Mouse (Mus musculus) hindbrain, embryonic 12.5 days (tissue): ENCODE data around the gene Car6. TPM values are rescaled to one million over a fixed set of nuclear protein-coding genes. Genes with fewer than 3 reads are reported as not detected.

Source experiments
- ATAC-seq: fragments of 200-750 bp; cut with Nextera tagmentation; 2 replicates; pipeline ENCODE4 v1.8.0; 2017; ENCODE audit warnings: moderate TSS enrichment; ENCODE audit not compliant: low FRiP score
- H3K27ac ChIP-seq: fragments of 300-500 bp; sonication (generic); 2 replicates; pipeline ENCODE4 v1.5.1; 2016; ENCODE audit warnings: mild to moderate bottlenecking
- H3K27me3 ChIP-seq: fragments of 300-500 bp; sonication (generic); 2 replicates; pipeline ENCODE4 v1.6.1; 2016; ENCODE audit warnings: mild to moderate bottlenecking
- H3K36me3 ChIP-seq: fragments of 300-500 bp; sonication (generic); 2 replicates; pipeline ENCODE4 v1.6.1; 2016; ENCODE audit warnings: mild to moderate bottlenecking
- H3K4me1 ChIP-seq: fragments of 300-500 bp; sonication (generic); 2 replicates; pipeline ENCODE4 v1.6.1; 2016
- H3K4me2 ChIP-seq: fragments of 300-500 bp; sonication (generic); replicated peaks from 2 replicates; pipeline ENCODE4 v1.6.1; 2016; ENCODE audit warnings: mild to moderate bottlenecking
- H3K4me3 ChIP-seq: fragments of 300-500 bp; sonication (generic); 2 replicates; pipeline ENCODE4 v1.5.1; 2016; ENCODE audit warnings: mild to moderate bottlenecking
- H3K9ac ChIP-seq: fragments of 300-500 bp; sonication (generic); 2 replicates; pipeline ENCODE4 v1.6.1; 2016; ENCODE audit warnings: mild to moderate bottlenecking, moderate library complexity
- H3K9me3 ChIP-seq: fragments of 300-500 bp; sonication (generic); replicated peaks from 2 replicates; pipeline ENCODE4 v1.6.1; 2016; ENCODE audit warnings: mild to moderate bottlenecking
- WGBS: fragments of 180-500 bp; shearing (Covaris S2); methylation state at CpG from one replicate; pipeline ENCODE4 v1.1.7; 2016; 5-methylcytosine and 5-hydroxymethylcytosine counted together
- polyA plus RNA-seq: library from polyadenylated mRNA; unstranded; fragments of >200 nt; fragmentation: Nextera tagmentation; extraction: Ambion mirVana; gene quantifications from 2 replicates; pipeline ENCODE4 v1.2.1, GENCODE M21; 2016

Car6 gene
- polyA plus RNA-seq, 1 experiment from 2014 or later = 0.41 TPM

DNA sequence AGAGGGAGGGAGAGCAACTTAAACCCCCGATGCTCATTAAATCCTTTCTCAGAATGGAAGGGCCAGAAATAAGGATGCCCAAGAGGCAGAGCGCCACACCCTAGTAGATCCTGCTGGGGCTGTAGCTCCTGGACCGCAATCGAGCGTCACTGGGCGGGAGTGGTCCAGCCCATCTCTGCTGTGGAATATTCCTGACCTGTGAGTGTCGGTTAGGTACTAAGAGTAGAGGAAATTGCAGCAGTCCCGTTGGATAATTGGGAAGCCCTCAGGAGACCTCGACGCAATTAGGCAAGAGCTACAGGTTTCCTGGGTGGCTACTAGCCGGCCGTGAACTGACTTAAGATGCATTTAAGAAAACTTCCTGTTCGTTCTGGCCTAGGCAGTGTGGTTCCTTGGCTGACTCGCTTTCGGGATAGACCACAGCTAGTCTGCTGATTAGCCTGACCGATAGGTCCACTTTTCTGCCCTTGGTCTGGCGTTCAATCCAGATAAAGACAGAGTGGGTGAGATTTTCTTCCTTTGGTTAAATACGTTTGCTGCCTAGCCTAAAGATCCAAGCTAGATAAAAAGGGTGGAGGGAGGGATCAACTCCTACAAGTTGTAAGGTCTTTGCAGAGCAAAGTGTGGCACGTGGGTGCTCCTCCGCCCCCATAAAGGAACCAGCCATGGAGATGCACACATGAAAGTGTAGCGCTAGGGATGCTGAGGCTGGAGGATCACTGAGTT lies 36.7 kb upstream of the Car6 start:
- Histone ChIP-seq H3K27me3 (no peaks in the 10 kb centered on the region), H3K4me3 (peak overlapping the region; percentile 85), H3K36me3 (peaks cover 23% of the 10 kb centered on the region), H3K4me1 (peaks cover 51% of the 10 kb centered on the region), H3K27ac (peak overlapping the region; percentile 98), H3K9ac (peak overlapping the region; percentile 86), H3K4me2 (peak overlapping the region; percentile 80), H3K9me3 (no peaks in the 10 kb centered on the region)
- under 1% methylated on average over 21 of the region's 21 CpGs for WGBS
- ATAC-seq = peak; percentile 17; the same call in 1 of the 2 replicates

DNA sequence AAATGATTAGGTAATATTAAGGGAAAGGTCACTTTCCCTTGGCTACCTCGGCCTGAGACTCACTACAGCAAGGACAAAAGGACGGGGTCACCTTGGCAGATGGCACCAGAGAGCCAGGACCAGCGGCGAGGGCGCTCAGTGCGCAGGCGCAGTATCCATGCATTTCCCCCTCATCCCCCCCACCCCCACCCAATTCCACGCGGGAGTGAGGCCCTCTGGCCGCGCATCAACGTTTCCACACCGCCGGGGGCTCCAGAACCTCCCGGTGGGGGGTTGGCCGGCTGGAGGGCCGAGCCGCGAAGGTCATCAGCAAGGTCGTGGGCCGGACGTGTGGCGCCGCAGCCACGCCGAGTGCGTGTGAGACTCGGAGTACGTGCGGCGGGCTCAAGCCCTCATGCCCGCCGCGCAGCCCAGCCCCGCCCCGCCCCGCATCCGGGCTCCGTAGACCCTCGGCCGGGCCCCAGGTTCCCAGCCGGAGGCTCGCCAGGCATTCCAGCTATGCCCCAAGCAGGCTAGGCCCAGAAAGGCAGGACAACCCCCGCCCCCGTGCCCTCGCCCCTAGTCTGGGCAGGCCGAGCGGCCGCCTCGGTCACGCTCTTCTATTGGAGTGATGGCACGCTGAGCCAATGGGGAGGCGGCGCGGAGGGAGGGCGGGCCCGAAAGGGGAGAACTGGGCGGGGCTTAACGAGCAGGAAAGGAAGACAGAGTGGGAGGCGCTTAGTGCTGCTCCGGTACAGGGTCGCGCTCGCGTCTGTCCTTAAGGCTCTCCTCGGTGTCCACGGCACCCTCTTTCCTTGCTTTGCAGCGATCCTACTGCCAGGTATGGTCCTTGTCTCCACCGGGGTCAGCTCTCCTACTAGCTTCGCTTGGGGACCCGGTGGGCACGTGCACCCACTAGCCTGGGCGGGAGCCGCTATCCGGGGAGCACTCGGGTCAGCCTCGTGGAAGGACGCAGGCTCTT lies 35.7 kb upstream of the Car6 start, which contains the start of gene Eno1:
Gene Eno1 (plus strand): TSS at position 201 of the 961 bp plus-strand sequence.
- Histone ChIP-seq H3K27ac (peak within 1 kb of the TSS; percentile 98), H3K9ac (peak within 1 kb of the TSS; percentile 86), H3K4me3 (peak within 1 kb of the TSS; percentile 85), H3K4me1 (peaks cover 52% of the 10 kb centered on the region), H3K4me2 (peak within 1 kb of the TSS; percentile 80), H3K27me3 (peaks cover 3% of the 10 kb centered on the region; the same call in 1 of the 2 replicates), H3K9me3 (no peaks in the 10 kb centered on the region), H3K36me3 (peaks cover 13% of the 10 kb centered on the region)
- under 1% methylated on average over 71 of the region's 78 CpGs for WGBS
- ATAC-seq = peak; percentile 98

DNA sequence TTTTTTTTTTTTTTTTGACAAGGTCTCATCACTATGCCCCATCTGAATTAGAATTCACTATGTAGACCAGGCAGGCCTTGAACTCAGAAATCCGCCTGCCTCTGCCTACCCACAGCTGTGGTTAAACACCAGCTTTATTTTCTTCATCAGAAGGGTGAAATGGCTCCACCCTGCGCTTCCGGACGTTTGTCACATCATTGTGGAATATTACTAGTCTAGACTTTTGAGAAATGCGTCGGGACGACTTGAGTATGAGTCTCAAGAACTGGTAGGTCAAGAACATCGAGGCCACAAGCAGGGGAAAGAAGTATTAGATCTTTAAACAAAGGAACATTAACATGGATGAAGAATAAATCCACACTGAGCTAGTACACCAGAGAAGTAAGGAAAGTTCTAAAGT lies 34.9 kb upstream of the Car6 start:
- no peak for ATAC-seq
- 80% methylated on average over 8 of the region's 8 CpGs for WGBS

DNA sequence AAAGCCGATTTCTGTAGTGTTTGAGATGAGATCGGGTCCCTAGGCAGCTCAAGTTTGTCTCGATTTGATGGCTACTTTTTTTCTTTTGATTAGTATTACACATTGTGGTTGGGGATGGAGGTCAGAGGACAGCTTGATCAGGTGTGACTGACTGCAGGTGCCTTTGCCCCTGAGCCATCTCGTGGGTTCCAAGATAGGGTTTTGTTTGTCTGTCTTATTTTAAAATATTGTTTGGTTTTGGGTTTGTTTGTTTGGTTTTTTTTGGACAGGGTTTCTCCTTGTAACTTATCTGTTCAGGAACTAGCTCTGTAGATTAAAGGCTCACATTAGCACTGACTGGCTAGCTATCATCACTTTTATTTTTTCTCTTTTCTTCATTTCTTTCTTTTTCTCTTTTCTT lies 34.5 kb upstream of the Car6 start:
- Histone ChIP-seq H3K4me1 (peaks cover 51% of the 10 kb centered on the region), H3K9me3 (no peaks in the 10 kb centered on the region), H3K27ac (0 out of 2 replicates have a peak overlapping the region, but pooled peaks have one; percentile 13), H3K4me2 (no peak overlapping the region), H3K9ac (no peak overlapping the region), H3K4me3 (no peak overlapping the region), H3K27me3 (peaks cover 3% of the 10 kb centered on the region; the same call in 1 of the 2 replicates), H3K36me3 (0 out of 2 replicates have a peak, but pooled peaks cover 2% of the 10 kb centered on the region)
- WGBS = 72% methylated on average over 4 of the region's 4 CpGs
- ATAC-seq = no peak

More for the DNA sequence above, 34.9 kb upstream of the Car6 start:
- H3K4me3 ChIP-seq = peak overlapping the region; percentile 85
- no peaks in the 10 kb centered on the region for H3K9me3 ChIP-seq
- H3K4me2 ChIP-seq = peak overlapping the region; percentile 80
- H3K36me3 ChIP-seq = peaks cover 5% of the 10 kb centered on the region
- H3K9ac ChIP-seq = peak overlapping the region; percentile 86; the same call in 1 of the 2 replicates
- H3K4me1 ChIP-seq = peaks cover 48% of the 10 kb centered on the region
- H3K27me3 ChIP-seq = peaks cover 3% of the 10 kb centered on the region; the same call in 1 of the 2 replicates
- peak overlapping the region; percentile 98 for H3K27ac ChIP-seq

DNA sequence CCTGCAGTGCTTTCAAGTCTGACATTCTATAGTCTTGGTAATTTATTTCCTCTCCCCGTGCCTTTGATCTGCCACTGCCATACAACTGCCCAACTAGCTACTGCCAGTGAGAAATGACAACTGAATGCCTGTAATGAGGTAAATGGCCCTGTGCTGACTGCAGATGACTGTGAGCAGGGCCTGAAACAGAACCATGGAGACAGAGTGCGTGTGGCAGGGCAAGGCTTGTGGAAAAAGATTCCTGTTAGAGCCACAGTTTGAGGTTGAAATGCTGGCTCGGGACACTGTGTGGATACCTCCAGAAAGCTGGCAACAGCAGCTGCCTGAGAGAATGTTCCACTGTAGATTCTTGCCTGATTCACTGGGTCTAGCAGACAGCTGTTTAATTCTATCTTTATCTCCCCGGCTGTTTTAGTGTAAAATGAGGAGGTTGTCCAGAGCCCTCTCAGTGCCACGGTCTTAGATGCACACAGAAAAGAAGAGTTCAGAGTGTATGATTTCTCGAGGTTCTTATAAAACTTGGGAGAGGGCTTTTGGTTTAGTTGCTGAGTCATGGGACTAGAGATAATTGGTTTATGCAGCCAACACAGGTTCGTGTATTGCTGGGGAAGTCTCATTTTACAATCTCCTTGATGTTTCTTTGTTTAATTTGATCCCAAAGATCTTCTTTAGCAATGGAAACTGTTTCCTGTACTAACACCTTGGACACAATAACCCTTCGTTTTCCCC lies 33.6 kb upstream of the Car6 start:
- WGBS = 46% methylated on average over 8 of the region's 8 CpGs
- Histone ChIP-seq H3K27ac (peak overlapping the region; percentile 67), H3K9me3 (no peaks in the 10 kb centered on the region), H3K4me3 (no peak overlapping the region), H3K27me3 (peaks cover 3% of the 10 kb centered on the region; the same call in 1 of the 2 replicates), H3K4me1 (peaks cover 52% of the 10 kb centered on the region), H3K9ac (no peak overlapping the region), H3K4me2 (no peak overlapping the region), H3K36me3 (no peaks in the 10 kb centered on the region)
- ATAC-seq = no peak

DNA sequence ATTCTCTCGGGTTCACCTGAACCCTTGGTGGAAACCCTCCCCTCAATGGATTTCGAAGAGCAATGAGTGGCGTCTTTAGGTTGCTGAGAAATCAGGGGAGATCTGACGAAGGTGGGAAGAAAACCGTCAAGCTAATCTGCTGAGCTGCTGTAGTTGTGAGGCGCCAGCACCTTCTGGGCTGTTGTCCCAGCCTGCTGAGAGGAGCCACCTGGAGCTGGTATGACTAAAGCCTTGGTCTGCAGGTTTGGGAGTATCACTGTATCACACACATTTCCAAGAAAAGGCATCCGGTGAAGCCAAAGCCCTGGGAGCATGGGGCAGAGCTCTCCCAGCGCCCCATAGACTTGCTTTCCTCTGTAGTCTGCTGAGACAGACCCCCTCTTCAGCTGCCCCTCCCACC lies 30.7 kb upstream of the Car6 start:
- H3K4me2 ChIP-seq = no peak overlapping the region
- H3K27ac ChIP-seq = no peak overlapping the region
- ATAC-seq = no peak
- no peak overlapping the region for H3K9ac ChIP-seq
- H3K4me3 ChIP-seq = no peak overlapping the region
- peaks cover 41% of the 10 kb centered on the region for H3K4me1 ChIP-seq
- no peaks in the 10 kb centered on the region for H3K9me3 ChIP-seq
- H3K36me3 ChIP-seq = no peaks in the 10 kb centered on the region
- H3K27me3 ChIP-seq = peaks cover 3% of the 10 kb centered on the region; the same call in 1 of the 2 replicates
- 57% methylated on average over 8 of the region's 8 CpGs for WGBS

DNA sequence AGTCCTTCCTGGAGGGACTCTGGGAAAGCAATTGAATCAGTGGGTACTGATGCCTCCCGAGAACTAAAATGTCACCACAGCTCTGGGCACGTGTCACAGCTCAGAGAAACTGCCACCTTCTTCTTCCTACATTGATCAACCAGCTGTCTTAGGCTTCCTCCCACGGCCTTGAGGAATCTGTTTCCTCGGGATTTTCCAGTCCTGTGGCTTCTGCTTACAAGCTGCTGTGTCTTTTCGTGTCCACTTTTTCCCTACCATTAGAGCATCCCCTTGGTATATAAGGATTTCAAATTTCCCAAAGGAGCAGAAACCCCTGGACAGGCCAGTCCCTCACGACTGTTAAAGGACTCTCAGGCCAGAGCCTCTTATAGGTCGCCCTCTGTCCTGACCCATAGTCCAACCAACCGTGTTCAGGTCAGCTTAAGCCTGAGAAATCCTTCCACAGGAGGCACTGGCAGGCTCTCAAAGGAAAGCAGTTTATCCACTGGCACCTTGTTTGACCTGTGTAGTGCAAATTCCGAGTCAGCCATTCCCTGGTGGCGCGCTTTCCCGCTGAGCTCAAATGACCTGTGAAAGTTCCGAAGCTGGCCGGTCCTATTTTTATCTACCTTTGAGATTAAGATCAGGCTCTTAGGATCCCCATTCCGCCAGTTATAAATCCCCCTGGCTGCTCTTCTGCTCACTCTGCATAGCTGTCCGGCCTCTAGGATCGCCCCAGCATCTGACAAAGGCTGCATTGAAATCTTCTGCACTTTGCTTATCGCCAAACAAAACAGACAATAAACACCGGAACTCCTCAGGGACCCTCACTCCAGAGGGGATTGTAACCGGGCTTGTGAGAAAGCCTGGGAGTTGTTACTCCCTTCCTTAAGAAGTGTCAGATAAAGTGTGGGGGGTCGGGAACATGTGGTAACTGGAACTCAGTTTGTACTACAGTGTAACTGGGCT lies 29.6 kb upstream of the Car6 start:
- Histone ChIP-seq H3K4me3 (no peak overlapping the region), H3K4me2 (no peak overlapping the region), H3K9me3 (no peaks in the 10 kb centered on the region), H3K27me3 (peaks cover 3% of the 10 kb centered on the region; the same call in 1 of the 2 replicates), H3K9ac (no peak overlapping the region), H3K36me3 (no peaks in the 10 kb centered on the region), H3K27ac (no peak overlapping the region), H3K4me1 (peaks cover 41% of the 10 kb centered on the region)
- 7% methylated on average over 21 of the region's 21 CpGs for WGBS
- no peak for ATAC-seq

DNA sequence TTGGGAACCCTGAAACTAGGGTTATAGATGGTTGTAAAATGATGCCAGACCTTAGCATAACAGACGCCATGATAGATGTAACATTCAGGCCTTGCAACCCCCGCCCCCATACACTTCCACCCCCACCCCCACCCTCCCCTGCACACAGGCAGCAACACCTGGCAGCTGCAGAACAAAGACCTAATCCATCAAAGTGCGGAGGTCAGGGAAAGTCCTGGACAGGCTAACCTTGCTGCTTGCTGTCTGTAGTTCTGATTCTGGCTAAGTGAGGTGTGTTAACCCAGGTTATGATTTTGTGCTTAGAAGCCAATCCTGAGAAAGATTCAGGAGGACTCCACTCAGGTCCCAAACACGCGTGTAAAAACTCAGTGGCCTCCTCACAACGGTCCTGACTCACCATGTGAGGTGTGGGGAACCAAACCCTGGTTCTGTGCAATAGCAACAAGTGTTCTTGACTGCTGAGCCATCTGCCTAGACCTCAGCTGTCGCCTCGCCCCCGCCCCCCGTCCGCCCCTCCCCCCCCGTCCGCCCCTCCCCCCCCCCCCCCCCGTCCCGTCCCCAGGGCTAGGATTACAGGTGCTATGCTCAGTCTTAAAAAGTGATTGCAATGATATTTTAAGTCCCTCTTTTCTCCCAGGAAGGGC lies 28.7 kb upstream of the Car6 start:
- 36% methylated on average over 7 of the region's 15 CpGs for WGBS
- ATAC-seq = no peak
- no peak overlapping the region for H3K27ac ChIP-seq
- H3K27me3 ChIP-seq = peaks cover 3% of the 10 kb centered on the region; the same call in 1 of the 2 replicates
- H3K4me1 ChIP-seq = peaks cover 40% of the 10 kb centered on the region
- H3K9me3 ChIP-seq = no peaks in the 10 kb centered on the region
- no peak overlapping the region for H3K9ac ChIP-seq
- H3K36me3 ChIP-seq = no peaks in the 10 kb centered on the region
- no peak overlapping the region for H3K4me2 ChIP-seq
- H3K4me3 ChIP-seq = no peak overlapping the region

DNA sequence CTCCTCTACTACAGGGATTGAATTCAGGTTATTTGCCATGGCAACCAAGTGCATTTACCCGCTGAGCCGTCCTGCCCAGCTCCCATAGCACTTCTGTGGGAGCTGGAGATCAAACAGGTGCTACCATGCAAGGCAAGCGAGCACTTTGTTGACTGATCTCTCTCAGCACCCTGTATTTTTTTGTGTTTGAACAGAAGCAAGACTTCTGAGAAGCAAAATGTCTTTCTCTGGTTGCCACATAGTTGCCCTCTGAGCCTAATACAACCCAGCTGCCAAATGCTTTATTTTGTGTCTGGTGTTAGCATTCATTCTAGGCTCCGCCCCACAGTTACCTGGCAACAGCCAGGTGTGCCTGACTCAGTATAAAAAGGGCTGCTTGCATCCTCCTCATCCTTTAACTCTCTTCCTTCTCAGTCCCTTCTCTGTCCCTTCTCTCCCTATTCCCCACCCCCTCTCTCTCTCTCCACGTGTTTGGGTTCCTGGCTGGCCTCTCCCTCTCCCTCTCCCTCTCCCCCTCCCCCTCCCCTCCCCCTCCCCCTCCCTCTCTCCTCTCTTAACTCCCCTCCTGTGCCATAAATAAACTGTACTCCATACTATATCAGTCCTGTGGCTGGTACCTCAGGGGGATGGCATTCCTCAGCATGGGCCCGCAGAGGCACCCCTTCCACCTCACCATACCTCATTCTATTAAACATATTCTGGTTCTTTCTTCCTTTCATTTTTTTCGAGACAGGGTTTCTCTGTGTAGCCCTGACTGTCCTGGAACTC lies 27.6 kb upstream of the Car6 start:
- Histone ChIP-seq H3K9me3 (no peaks in the 10 kb centered on the region), H3K4me2 (no peak overlapping the region), H3K27ac (no peak overlapping the region)

More for the DNA sequence above, 27.6 kb upstream of the Car6 start:
- H3K4me3 ChIP-seq = no peak overlapping the region
- ATAC-seq = no peak
- 46% methylated on average over 7 of the region's 7 CpGs for WGBS
- peaks cover 36% of the 10 kb centered on the region for H3K4me1 ChIP-seq
- no peak overlapping the region for H3K9ac ChIP-seq
- H3K27me3 ChIP-seq = peaks cover 3% of the 10 kb centered on the region; the same call in 1 of the 2 replicates
- H3K36me3 ChIP-seq = no peaks in the 10 kb centered on the region
